Mouse (Mus musculus) erythroblast, embryonic 14.5 days (primary cell): ENCODE measurements around the gene Ccdc22.

ENCODE experiments used
- GATA1 ChIP-seq: IDR thresholded peaks from 2 replicates; pipeline ENCODE4 v1.6.1; 2012; ENCODE audit warnings: low read length, inconsistent platforms, mixed read lengths
- TAL1 ChIP-seq: IDR thresholded peaks from 3 replicates; pipeline ENCODE4 v1.6.1; 2012; ENCODE audit warnings: low read length, inconsistent platforms, mixed read lengths

DNA sequence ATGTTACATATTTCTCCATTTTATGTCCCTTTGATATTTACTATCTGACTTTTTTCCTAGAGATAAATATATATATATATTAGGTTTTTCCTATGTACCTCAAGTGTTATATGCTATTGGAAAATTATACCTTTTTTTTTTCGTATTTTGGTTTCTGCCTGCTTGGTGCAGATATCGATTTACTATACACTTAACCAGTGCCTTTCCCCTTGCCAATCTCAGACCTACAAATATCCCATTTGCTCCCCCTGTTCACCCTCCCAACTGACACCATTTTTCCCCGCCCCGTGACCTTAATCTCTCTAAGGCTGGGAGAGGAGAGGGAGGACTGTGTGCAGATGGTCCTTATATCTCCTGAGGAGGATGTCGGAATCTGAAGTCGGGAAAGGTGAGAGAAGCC lies 1.5 kb upstream of the Ccdc22 start, which contains the start of gene Cacna1f:
- TF ChIP-seq GATA1 (no peak), TAL1 (no peak)
